Mouse (Mus musculus) lung, embryonic 15.5 days (tissue): ENCODE results near the gene 9330159F19Rik. TPM values are rescaled to one million over a fixed set of nuclear protein-coding genes. Genes with fewer than 3 reads are reported as not detected.

ENCODE experiments used
- ATAC-seq: fragments of 200-750 bp; cut with Nextera tagmentation; 2 replicates; pipeline ENCODE4 v1.8.0; 2017; ENCODE audit warnings: moderate number of reproducible peaks, borderline replicate concordance; ENCODE audit not compliant: low FRiP score, low TSS enrichment; ENCODE audit errors: extremely low read depth
- H3K27ac ChIP-seq: fragments of 300-500 bp; sonication (generic); 2 replicates; pipeline ENCODE4 v1.5.1; 2015; ENCODE audit warnings: moderate library complexity, mild to moderate bottlenecking, inconsistent platforms
- H3K27me3 ChIP-seq: fragments of 300-500 bp; sonication (generic); 2 replicates; pipeline ENCODE4 v1.6.1; 2015; ENCODE audit warnings: inconsistent platforms
- H3K36me3 ChIP-seq: fragments of 300-500 bp; sonication (generic); 2 replicates; pipeline ENCODE4 v1.6.1; 2015; ENCODE audit warnings: inconsistent platforms
- H3K4me1 ChIP-seq: fragments of 300-500 bp; sonication (generic); 2 replicates; pipeline ENCODE4 v1.6.1; 2015; ENCODE audit warnings: inconsistent platforms
- H3K4me2 ChIP-seq: fragments of 300-500 bp; sonication (generic); 2 replicates; pipeline ENCODE4 v1.6.1; 2015; ENCODE audit warnings: inconsistent platforms, mild to moderate bottlenecking, moderate library complexity
- H3K4me3 ChIP-seq: fragments of 300-500 bp; sonication (generic); 2 replicates; pipeline ENCODE4 v1.5.1; 2015; ENCODE audit warnings: mild to moderate bottlenecking, inconsistent platforms
- H3K9ac ChIP-seq: fragments of 300-500 bp; sonication (generic); 2 replicates; pipeline ENCODE4 v1.6.1; 2015; ENCODE audit warnings: inconsistent platforms
- H3K9me3 ChIP-seq: fragments of 300-500 bp; sonication (generic); 2 replicates; pipeline ENCODE4 v1.6.1; 2016; ENCODE audit warnings: inconsistent platforms
- WGBS: fragments of 180-500 bp; shearing (Covaris S2); methylation state at CpG from one replicate; pipeline ENCODE4 v1.1.7; 2015; 5-methylcytosine and 5-hydroxymethylcytosine counted together
- polyA plus RNA-seq: library from polyadenylated mRNA; unstranded; fragments of >200 nt; fragmentation: Nextera tagmentation; extraction: Ambion mirVana; gene quantifications from 2 replicates; pipeline ENCODE4 v1.2.1, GENCODE M21; 2015

The 9330159F19Rik gene
- polyA plus RNA-seq, 1 experiment from 2014 or later: 0.21 TPM

DNA sequence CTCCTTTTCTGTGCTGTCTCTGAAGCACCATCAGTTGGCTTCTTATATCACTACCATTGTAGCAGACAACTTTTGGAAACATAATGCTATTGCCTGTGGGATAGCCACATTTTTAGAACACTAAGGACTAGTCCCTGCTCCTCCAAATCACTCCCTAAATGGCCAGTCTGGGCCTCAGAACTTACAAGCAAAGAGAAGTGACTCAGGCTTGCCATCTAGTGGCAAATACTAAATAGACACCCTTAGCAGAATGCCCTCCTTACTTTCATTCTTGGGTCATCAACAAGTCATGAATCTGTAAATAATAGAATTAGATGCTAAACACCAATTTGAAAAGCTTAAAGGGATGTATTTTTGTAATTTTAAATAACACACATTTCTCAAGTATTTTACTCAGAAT, 4.7 kb upstream of the 9330159F19Rik start:
- no peak for ATAC-seq
- no peak overlapping the region for H3K27ac ChIP-seq

GRCm38 (mm10) chr10:29208735-29209134, 2.7 kb upstream of the 9330159F19Rik start:
- Histone ChIP-seq H3K4me3 (no peak overlapping the region), H3K9ac (no peak overlapping the region), H3K27me3 (no peaks in the 10 kb centered on the region), H3K4me1 (0 out of 2 replicates have a peak, but pooled peaks cover 7% of the 10 kb centered on the region), H3K27ac (no peak overlapping the region), H3K36me3 (no peaks in the 10 kb centered on the region), H3K4me2 (no peak overlapping the region), H3K9me3 (no peaks in the 10 kb centered on the region)
- 43% methylated on average over 3 of the region's 3 CpGs for WGBS
- ATAC-seq: no peak

More for the DNA sequence above, 4.7 kb upstream of the 9330159F19Rik start:
- Histone ChIP-seq H3K4me2 (no peak overlapping the region), H3K36me3 (no peaks in the 10 kb centered on the region), H3K9me3 (no peaks in the 10 kb centered on the region), H3K9ac (no peak overlapping the region), H3K27me3 (no peaks in the 10 kb centered on the region), H3K4me3 (no peak overlapping the region), H3K4me1 (0 out of 2 replicates have a peak, but pooled peaks cover 6% of the 10 kb centered on the region)

- ATAC-seq: no peak
These were observed 2.2 kb downstream of the 9330159F19Rik start for GRCm38 (mm10) chr10:29213534-29214100.

GRCm38 (mm10) chr10:29216957-29217356, 5.6 kb downstream of the 9330159F19Rik start:
- H3K36me3 ChIP-seq: no peaks in the 10 kb centered on the region
- no peak overlapping the region for H3K27ac ChIP-seq
- H3K27me3 ChIP-seq: no peaks in the 10 kb centered on the region
- no peak overlapping the region for H3K4me3 ChIP-seq
- no peak overlapping the region for H3K4me2 ChIP-seq
- no peak overlapping the region for H3K9ac ChIP-seq
- H3K4me1 ChIP-seq: no peaks in the 10 kb centered on the region
- 90% methylated on average over 1 of the region's 1 CpGs for WGBS
- no peaks in the 10 kb centered on the region for H3K9me3 ChIP-seq
- no peak for ATAC-seq

More at GRCm38 (mm10) chr10:29213534-29214100, 2.2 kb downstream of the 9330159F19Rik start:
- Histone ChIP-seq H3K9ac (no peak overlapping the region), H3K27me3 (no peaks in the 10 kb centered on the region), H3K27ac (no peak overlapping the region), H3K9me3 (no peaks in the 10 kb centered on the region), H3K4me2 (no peak overlapping the region), H3K4me1 (0 out of 2 replicates have a peak, but pooled peaks cover 7% of the 10 kb centered on the region), H3K4me3 (no peak overlapping the region), H3K36me3 (no peaks in the 10 kb centered on the region)
- WGBS: 54% methylated on average over 3 of the region's 3 CpGs

DNA sequence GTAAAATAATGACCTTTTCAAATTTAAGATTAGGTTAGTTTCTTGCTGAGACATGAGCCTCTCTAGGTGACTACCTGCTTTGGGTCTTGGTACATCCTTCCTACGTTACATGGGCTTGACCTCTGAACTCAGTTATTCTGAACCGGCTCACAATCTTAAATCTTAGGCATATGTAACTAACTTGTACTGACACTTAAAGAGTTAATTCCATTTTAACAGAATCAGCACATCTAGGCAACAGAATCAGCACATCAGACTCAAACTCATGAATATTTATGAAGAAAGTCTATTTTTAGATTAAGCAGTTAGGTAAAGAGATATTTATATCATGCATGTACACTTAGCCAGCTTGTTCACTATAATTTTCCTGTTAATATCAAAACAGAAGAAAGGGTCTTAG, 6.0 kb downstream of the 9330159F19Rik start:
- H3K4me3 ChIP-seq: no peak overlapping the region
- no peaks in the 10 kb centered on the region for H3K36me3 ChIP-seq
- no peak for ATAC-seq
- WGBS: 70% methylated on average over 2 of the region's 2 CpGs
- no peak overlapping the region for H3K27ac ChIP-seq
- H3K9ac ChIP-seq: no peak overlapping the region
- H3K4me1 ChIP-seq: no peaks in the 10 kb centered on the region
- H3K9me3 ChIP-seq: no peaks in the 10 kb centered on the region
- H3K27me3 ChIP-seq: no peaks in the 10 kb centered on the region
- no peak overlapping the region for H3K4me2 ChIP-seq

DNA sequence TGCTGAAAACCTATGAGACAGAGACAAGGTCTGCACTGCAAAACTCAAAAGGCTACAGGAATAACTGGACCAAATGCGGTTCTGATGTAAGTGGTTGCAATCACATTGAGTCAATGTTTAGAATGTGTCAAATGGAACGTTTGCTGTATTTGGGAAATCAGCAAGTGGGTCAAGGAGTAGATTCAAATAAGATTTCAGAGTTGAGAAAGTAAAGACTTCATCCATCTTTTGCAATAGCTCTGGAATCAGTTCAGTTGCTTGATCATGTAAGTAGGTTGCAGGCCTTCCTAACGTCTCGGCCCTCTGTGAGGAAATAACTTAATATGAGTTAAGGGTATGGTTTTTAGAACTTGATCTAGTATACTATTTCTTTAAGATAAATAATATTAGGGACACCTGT, 13.9 kb downstream of the 9330159F19Rik start:
- WGBS: 83% methylated on average over 4 of the region's 4 CpGs
- H3K27ac ChIP-seq: no peak overlapping the region
- H3K27me3 ChIP-seq: no peaks in the 10 kb centered on the region
- H3K36me3 ChIP-seq: no peaks in the 10 kb centered on the region
- ATAC-seq: no peak
- H3K9ac ChIP-seq: no peak overlapping the region
- H3K9me3 ChIP-seq: no peaks in the 10 kb centered on the region
- H3K4me3 ChIP-seq: no peak overlapping the region
- H3K4me1 ChIP-seq: no peaks in the 10 kb centered on the region
- no peak overlapping the region for H3K4me2 ChIP-seq

DNA sequence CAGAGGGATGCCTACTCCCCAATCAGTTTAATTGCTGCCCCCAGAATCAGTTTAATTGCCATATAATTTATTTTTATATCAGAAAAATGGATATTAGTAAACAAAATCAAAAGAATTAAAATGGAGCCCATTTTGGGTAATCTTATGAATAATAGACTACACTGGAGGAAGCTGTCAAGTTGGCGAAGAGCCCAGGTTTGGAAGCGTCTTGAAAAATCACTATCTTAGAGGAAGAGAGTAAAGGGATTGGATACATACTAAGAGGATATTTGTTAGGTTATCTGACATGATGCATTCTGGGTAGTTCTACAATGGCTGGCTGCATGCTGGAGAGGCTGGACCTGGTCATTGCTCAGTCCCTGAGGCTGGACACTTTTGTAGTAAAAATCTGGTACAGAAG, 19.8 kb downstream of the 9330159F19Rik start:
- Histone ChIP-seq H3K4me3 (no peak overlapping the region), H3K4me2 (no peak overlapping the region), H3K9me3 (no peaks in the 10 kb centered on the region), H3K27me3 (no peaks in the 10 kb centered on the region), H3K27ac (no peak overlapping the region), H3K36me3 (no peaks in the 10 kb centered on the region), H3K9ac (no peak overlapping the region), H3K4me1 (no peaks in the 10 kb centered on the region)
- 64% methylated on average over 2 of the region's 2 CpGs for WGBS
- ATAC-seq: no peak

Other genes starting within 250 kb of the 9330159F19Rik start
- not detected in 2 replicates for gene 2310057J18Rik, start 225.3 kb upstream of the 9330159F19Rik start, polyA plus RNA-seq
- gene Soga3, start 67.8 kb upstream of the 9330159F19Rik start, polyA plus RNA-seq: 0.23 and 0.49 TPM in 2 replicates
- 0.31 TPM in 1 of 2 replicates, not detected in the other for gene Gm49353, start 12.7 kb upstream of the 9330159F19Rik start, polyA plus RNA-seq
- gene Echdc1, start 101.6 kb downstream of the 9330159F19Rik start, polyA plus RNA-seq: 18.8 and 22.5 TPM in 2 replicates
- 45.0 and 51.5 TPM in 2 replicates for gene Rnf146, start 150.8 kb downstream of the 9330159F19Rik start, polyA plus RNA-seq